Mouse (Mus musculus): ENCODE measurements at regions not wholly inside any gene's neighbourhood (a gene's known extent, or its start where the extent isn't known, plus 50 kb on each side); places are given as distances from the start of the nearest gene placed in this dataset.

DNA sequence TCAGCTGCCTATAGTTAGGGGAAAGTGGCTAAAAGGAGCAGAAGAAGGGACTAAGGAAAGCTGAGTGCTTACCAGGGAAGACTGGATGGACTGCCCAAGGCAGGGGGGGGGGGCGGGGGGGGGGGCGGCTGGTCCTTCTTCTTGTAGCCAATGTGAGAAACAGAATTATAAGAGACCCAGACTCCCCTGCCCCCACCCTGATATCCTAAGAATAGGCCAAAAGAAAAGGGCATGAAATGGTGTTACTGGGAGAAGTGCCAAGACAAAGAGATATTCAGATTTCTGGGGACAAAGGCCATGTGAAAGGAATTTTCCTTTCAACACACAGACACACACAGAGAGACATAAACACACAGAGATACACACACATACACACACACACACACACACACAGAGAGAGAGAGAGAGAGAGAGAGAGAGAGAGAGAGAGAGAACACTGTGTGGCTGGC lies 333.6 kb upstream of the Nrp1 start:
- TF ChIP-seq CTCF (IDR thresholded peaks at IDR 0.05; ENCODE audit: borderline replicate concordance, extremely low read depth, insufficient read depth, insufficient read length) (no peak), POLR2A (IDR thresholded peaks at IDR 0.05; ENCODE audit: borderline replicate concordance, extremely low read depth, insufficient read depth, insufficient read length, poor library complexity, severe bottlenecking) (no peak)
- DNase-seq (ENCODE audit: low read depth): peak; percentile 87

- peak; percentile 86 for DNase-seq (ENCODE audit: low read depth)
- TF ChIP-seq CTCF (IDR thresholded peaks at IDR 0.05; ENCODE audit: borderline replicate concordance, extremely low read depth, insufficient read depth, insufficient read length): no peak
- no peak for TF ChIP-seq POLR2A (IDR thresholded peaks at IDR 0.05; ENCODE audit: borderline replicate concordance, extremely low read depth, insufficient read depth, insufficient read length, poor library complexity, severe bottlenecking)
Measured at GRCm38 (mm10) chr8:128025251-128025856, 333.1 kb upstream of the Nrp1 start.

- DNase-seq (ENCODE audit: low read depth): peak; percentile 20
- no peak for TF ChIP-seq CTCF (IDR thresholded peaks at IDR 0.05; ENCODE audit: borderline replicate concordance, extremely low read depth, insufficient read depth, insufficient read length)
- no peak for TF ChIP-seq POLR2A (IDR thresholded peaks at IDR 0.05; ENCODE audit: borderline replicate concordance, extremely low read depth, insufficient read depth, insufficient read length, poor library complexity, severe bottlenecking)
Measured at GRCm38 (mm10) chr8:128026981-128027380, 331.4 kb upstream of the Nrp1 start.

DNA sequence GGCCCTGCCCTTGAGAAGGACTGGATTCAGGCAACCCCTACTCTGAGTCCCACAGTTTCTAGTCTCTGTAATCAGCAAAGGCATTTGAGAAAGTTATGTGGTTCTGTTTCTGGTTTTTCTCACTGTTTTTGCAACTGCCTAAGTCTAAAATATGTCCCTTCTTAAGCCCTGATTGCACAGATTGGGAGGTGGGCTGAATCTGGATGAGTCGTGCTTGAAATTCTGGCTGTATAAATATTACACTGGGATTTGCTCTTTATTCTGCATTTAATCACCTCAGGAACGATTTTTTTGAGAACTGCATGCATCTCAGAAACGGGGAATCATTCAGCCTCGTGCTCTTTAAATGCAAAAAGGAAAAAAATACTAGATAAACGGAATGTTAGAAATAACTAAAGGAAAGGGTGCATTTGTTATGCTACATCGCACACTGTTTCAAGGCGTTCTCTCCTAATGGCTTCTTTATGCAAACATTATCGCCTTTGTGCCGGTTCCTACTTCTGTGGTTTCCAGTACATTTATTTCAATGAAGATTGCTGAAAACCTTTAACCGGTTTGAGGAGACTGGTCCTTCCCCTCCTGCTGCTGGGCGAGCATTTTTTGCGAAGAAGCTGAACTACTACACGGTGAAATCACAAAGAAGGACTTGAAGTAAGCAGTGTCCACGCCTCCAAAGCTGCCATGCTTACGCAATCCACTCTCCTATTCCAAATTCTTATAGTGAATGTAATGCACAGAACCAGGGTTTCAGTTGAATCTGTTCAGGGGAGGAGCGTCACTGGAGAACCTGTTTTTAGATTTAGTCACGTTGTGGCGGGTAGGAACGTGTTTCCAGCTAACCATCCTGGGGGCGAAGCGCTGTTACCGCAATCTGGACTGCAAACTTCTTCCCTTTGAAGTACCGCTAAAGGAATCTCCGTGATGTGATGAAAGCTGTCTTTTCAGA lies 327.8 kb upstream of the Nrp1 start:
- TF ChIP-seq CTCF (IDR thresholded peaks at IDR 0.05; ENCODE audit: borderline replicate concordance, extremely low read depth, insufficient read depth, insufficient read length) (no peak), POLR2A (IDR thresholded peaks at IDR 0.05; ENCODE audit: borderline replicate concordance, extremely low read depth, insufficient read depth, insufficient read length, poor library complexity, severe bottlenecking) (no peak)
- peak; percentile 54 for DNase-seq (ENCODE audit: low read depth)

DNA sequence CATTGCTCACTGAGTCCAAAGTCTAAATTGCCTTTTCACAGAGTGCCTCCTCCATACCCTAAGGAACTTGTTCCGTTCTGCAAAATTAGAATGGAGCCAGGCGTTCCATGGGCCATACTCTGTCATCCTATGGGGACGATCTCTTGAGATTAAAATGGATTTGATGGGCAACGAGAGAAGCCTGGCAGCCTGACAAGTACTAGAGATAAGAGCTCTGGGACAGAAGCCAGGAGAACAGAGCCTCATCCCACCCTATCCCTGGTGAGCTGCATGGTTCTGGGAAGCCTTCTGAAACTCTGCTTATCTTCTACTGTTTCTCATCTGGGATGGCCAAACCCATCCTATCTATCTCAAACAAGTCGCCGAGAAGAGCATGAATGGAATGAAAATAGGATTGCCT lies 324.3 kb upstream of the Nrp1 start:
- TF ChIP-seq CTCF (IDR thresholded peaks at IDR 0.05; ENCODE audit: borderline replicate concordance, extremely low read depth, insufficient read depth, insufficient read length) (no peak), POLR2A (IDR thresholded peaks at IDR 0.05; ENCODE audit: borderline replicate concordance, extremely low read depth, insufficient read depth, insufficient read length, poor library complexity, severe bottlenecking) (no peak)
- DNase-seq (ENCODE audit: low read depth): peak; percentile 32

DNA sequence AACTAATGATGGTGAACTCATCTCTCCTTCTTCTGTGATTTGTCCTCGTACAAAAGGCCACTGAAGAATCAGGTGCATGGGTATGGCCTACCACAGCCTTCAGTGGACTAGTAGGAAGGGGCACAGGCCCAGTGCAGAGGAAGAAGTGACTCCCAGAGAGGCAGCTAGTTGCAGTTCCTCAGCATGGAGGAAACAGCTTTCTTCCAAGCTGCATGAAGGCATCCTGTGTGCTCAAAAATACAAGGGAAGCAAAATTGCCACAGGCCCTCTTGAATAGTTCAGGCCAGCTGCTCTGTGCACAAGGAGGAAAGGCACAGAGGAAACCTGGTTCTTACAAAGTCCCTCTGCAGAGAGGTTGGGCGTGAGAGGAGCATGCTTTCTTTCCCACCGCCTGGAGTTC lies 322.7 kb upstream of the Nrp1 start:
- TF ChIP-seq POLR2A (IDR thresholded peaks at IDR 0.05; ENCODE audit: borderline replicate concordance, extremely low read depth, insufficient read depth, insufficient read length, poor library complexity, severe bottlenecking) (no peak), CTCF (IDR thresholded peaks at IDR 0.05; ENCODE audit: borderline replicate concordance, extremely low read depth, insufficient read depth, insufficient read length) (no peak)
- DNase-seq (ENCODE audit: low read depth): peak; percentile 22

- no peak for TF ChIP-seq POLR2A (IDR thresholded peaks at IDR 0.05; ENCODE audit: borderline replicate concordance, extremely low read depth, insufficient read depth, insufficient read length, poor library complexity, severe bottlenecking)
- TF ChIP-seq CTCF (IDR thresholded peaks at IDR 0.05; ENCODE audit: borderline replicate concordance, extremely low read depth, insufficient read depth, insufficient read length): no peak
- no peak for DNase-seq (ENCODE audit: low read depth)
Measured at GRCm38 (mm10) chr8:128039341-128040064, 318.9 kb upstream of the Nrp1 start.

GRCm38 (mm10) chr8:128042877-128043276 lies 315.5 kb upstream of the Nrp1 start:
- DNase-seq (ENCODE audit: low read depth): no peak
- no peak for TF ChIP-seq POLR2A (IDR thresholded peaks at IDR 0.05; ENCODE audit: borderline replicate concordance, extremely low read depth, insufficient read depth, insufficient read length, poor library complexity, severe bottlenecking)
- no peak for TF ChIP-seq CTCF (IDR thresholded peaks at IDR 0.05; ENCODE audit: borderline replicate concordance, extremely low read depth, insufficient read depth, insufficient read length)

DNA sequence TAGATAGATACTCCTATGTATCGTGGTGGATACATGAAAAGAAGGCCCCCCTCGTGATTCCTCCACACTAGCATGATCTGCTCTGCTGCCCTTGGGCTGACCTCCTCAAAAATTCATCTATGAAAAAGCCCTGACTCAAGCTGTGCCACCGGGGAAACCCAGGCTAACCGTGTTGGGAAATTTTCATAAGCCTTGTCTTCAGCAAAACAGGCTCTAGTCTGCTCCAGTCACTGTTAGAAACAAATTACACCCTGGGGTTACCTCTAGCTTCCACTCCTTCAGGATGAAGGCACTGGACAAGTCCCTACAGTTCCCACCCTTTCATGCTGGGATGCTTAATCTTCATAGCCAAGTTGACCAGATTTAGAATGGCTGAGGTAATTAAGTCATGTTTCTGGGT lies 315.0 kb upstream of the Nrp1 start:
- TF ChIP-seq CTCF (IDR thresholded peaks at IDR 0.05; ENCODE audit: borderline replicate concordance, extremely low read depth, insufficient read depth, insufficient read length) (no peak), POLR2A (IDR thresholded peaks at IDR 0.05; ENCODE audit: borderline replicate concordance, extremely low read depth, insufficient read depth, insufficient read length, poor library complexity, severe bottlenecking) (no peak)
- DNase-seq (ENCODE audit: low read depth): no peak

GRCm38 (mm10) chr8:128056251-128056650 lies 302.2 kb upstream of the Nrp1 start:
- no peak for TF ChIP-seq CTCF (IDR thresholded peaks at IDR 0.05; ENCODE audit: borderline replicate concordance, extremely low read depth, insufficient read depth, insufficient read length)
- no peak for TF ChIP-seq POLR2A (IDR thresholded peaks at IDR 0.05; ENCODE audit: borderline replicate concordance, extremely low read depth, insufficient read depth, insufficient read length, poor library complexity, severe bottlenecking)

GRCm38 (mm10) chr8:128057845-128058244 lies 300.6 kb upstream of the Nrp1 start:
- TF ChIP-seq POLR2A (IDR thresholded peaks at IDR 0.05; ENCODE audit: borderline replicate concordance, extremely low read depth, insufficient read depth, insufficient read length, poor library complexity, severe bottlenecking) (no peak), CTCF (IDR thresholded peaks at IDR 0.05; ENCODE audit: borderline replicate concordance, extremely low read depth, insufficient read depth, insufficient read length) (no peak)
- DNase-seq (ENCODE audit: low read depth): no peak

More at GRCm38 (mm10) chr8:128056251-128056650, 302.2 kb upstream of the Nrp1 start:
- no peak for DNase-seq (ENCODE audit: low read depth)

All from brain, embryonic 14.5 days (tissue).